Mouse (Mus musculus) limb, embryonic 13.5 days (tissue): ENCODE results near the gene B020011L13Rik. TPM values are rescaled to one million over a fixed set of nuclear protein-coding genes. Genes with fewer than 3 reads are reported as not detected.
"Not testable (repeated sequence)": the region's sequence is repeated elsewhere in the genome, so short reads cannot be mapped to it uniquely, and the experiment has no call there.

Experiments used
- ATAC-seq: fragments of 200-750 bp; cut with Nextera tagmentation; 2 replicates; pipeline ENCODE4 v1.8.0; 2017; ENCODE audit warnings: low read depth, moderate number of reproducible peaks, moderate TSS enrichment; ENCODE audit not compliant: low FRiP score
- H3K27ac ChIP-seq: fragments of 300-500 bp; sonication (generic); 2 replicates; pipeline ENCODE4 v1.5.1; 2015; ENCODE audit warnings: inconsistent platforms, mild to moderate bottlenecking, moderate library complexity
- H3K27me3 ChIP-seq: fragments of 300-500 bp; sonication (generic); 2 replicates; pipeline ENCODE4 v1.6.1; 2015; ENCODE audit warnings: mild to moderate bottlenecking, inconsistent platforms
- H3K36me3 ChIP-seq: fragments of 300-500 bp; sonication (generic); 2 replicates; pipeline ENCODE4 v1.6.1; 2015; ENCODE audit warnings: inconsistent platforms, mild to moderate bottlenecking, moderate library complexity
- H3K4me1 ChIP-seq: fragments of 300-500 bp; sonication (generic); 2 replicates; pipeline ENCODE4 v1.6.1; 2015; ENCODE audit warnings: inconsistent platforms
- H3K4me2 ChIP-seq: fragments of 300-500 bp; sonication (generic); replicated peaks from 2 replicates; pipeline ENCODE4 v1.6.1; 2015; ENCODE audit warnings: inconsistent platforms, mild to moderate bottlenecking, moderate library complexity
- H3K4me3 ChIP-seq: fragments of 300-500 bp; sonication (generic); 2 replicates; pipeline ENCODE4 v1.5.1; 2015; ENCODE audit warnings: moderate library complexity, mild to moderate bottlenecking, inconsistent platforms
- H3K9ac ChIP-seq: fragments of 300-500 bp; sonication (generic); 2 replicates; pipeline ENCODE4 v1.6.1; 2015; ENCODE audit warnings: mild to moderate bottlenecking, inconsistent platforms
- H3K9me3 ChIP-seq: fragments of 300-500 bp; sonication (generic); 2 replicates; pipeline ENCODE4 v1.6.1; 2016; ENCODE audit warnings: inconsistent platforms
- WGBS: fragments of 180-500 bp; shearing (Covaris S2); methylation state at CpG from one replicate; pipeline ENCODE4 v1.1.7; 2015; 5-methylcytosine and 5-hydroxymethylcytosine counted together
- polyA plus RNA-seq: library from polyadenylated mRNA; unstranded; fragments of >200 nt; fragmentation: Nextera tagmentation; extraction: Ambion mirVana; gene quantifications from 2 replicates; pipeline ENCODE4 v1.2.1, GENCODE M21; 2015

Gene B020011L13Rik
- not detected in 2 replicates for polyA plus RNA-seq

DNA sequence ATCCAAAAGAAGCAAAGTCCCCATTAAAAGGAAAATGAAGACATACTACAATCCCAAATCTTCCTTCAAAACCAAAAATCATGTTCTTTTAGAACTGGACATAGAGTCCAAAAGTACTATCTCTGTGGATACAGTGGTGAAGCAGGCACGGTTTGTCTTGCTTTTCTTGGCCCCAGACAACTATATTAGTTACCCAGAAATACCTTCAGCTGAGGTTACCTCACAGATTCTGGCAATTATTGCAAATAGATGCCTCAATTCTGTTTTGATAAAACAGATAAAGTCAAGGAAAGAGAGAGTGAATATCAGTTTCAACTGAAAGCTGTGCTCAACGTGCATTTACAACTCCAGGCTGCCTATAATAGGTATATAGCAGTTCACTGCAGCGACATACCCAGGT is at the start of gene B020011L13Rik:
TSS of gene B020011L13Rik (plus strand) at position 301 of the 400 bp plus-strand sequence.
- H3K36me3 ChIP-seq, H3K27ac ChIP-seq, H3K4me1 ChIP-seq, H3K27me3 ChIP-seq, H3K4me3 ChIP-seq, H3K4me2 ChIP-seq, ATAC-seq, H3K9ac ChIP-seq: not testable (repeated sequence)
- 62% methylated on average over 3 of the region's 3 CpGs for WGBS
- H3K9me3 ChIP-seq = 0 out of 2 replicates have a peak, but pooled peaks cover 11% of the 10 kb centered on the region

DNA sequence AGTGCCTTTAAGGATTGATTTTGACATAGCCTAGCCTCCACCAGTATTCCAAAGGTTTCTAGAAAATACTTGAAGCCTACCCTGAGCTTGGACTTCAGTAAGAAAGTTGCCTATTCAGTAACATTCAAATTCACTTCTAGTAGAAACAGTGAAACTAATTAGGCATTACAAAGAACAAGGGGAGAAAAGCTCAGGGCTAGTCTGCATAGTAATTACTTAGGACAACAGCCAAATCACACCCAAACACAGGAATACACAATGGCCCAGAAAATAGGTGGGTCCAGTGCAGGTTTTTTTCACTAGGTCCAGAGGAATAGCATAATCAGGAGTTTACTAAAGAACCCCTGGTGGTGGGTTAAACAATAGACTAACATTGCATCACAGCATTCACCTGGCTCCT is 35.3 kb downstream of the B020011L13Rik start:
- not testable (repeated sequence) for H3K9me3 ChIP-seq, H3K4me3 ChIP-seq, H3K4me1 ChIP-seq, H3K36me3 ChIP-seq, H3K4me2 ChIP-seq, H3K27ac ChIP-seq, H3K27me3 ChIP-seq, ATAC-seq, H3K9ac ChIP-seq

DNA sequence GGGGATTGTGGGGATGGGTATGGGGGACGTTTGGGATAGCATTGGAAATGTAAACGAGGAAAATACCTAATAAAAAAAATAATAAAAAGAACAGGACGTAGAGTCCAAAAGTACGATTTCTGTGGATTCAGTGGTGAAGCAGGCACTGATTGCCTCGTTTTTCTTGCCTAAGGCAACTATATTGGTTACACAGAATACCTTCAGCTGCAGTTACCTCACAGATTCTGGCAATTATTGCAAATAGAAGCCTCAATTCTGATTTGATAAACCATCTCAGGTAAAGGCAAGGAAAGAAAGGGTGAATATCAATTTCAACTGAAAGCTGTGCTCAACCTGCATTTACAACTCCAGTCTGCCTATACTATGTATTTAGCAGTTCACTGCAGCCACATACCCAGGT is 48.8 kb downstream of the B020011L13Rik start, which contains the start of gene Gm28360:
TSS of gene Gm28360 (plus strand) at position 301 of the 400 bp plus-strand sequence.
- not testable (repeated sequence) for H3K9ac ChIP-seq, H3K27me3 ChIP-seq, H3K4me3 ChIP-seq, H3K4me2 ChIP-seq, H3K4me1 ChIP-seq, H3K36me3 ChIP-seq, ATAC-seq, H3K27ac ChIP-seq, H3K9me3 ChIP-seq
- WGBS = 59% methylated on average over 5 of the region's 5 CpGs

DNA sequence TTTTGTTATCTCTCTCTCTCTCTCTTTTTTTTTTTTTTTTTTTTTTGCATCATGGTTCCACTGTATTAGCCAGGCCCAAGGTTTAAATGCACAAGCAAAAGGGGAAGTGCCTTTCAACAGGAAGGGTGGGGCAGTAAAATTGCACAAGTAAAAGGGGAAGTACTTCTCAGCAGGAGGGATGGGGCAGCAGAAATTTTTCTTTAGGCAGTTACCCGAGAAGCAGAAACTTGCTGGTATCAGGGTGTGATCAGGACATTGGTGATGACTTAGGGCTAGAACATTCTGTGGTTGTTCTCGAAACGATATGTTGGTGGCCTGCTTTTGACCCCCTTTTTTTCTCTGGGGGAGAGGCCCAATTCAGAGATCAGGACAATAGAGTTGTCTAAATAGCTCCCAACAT is 70.8 kb downstream of the B020011L13Rik start:
- 84% methylated on average over 3 of the region's 3 CpGs for whole genome bisulfite sequencing
- not testable (repeated sequence) for H3K4me3 ChIP-seq, H3K36me3 ChIP-seq, H3K4me2 ChIP-seq, H3K27ac ChIP-seq, H3K9ac ChIP-seq, ATAC-seq, H3K4me1 ChIP-seq, H3K27me3 ChIP-seq
- H3K9me3 ChIP-seq = peaks cover 14% of the 10 kb centered on the region

Other genes starting within 250 kb of the B020011L13Rik start
- gene Gm28363, start 84.0 kb upstream of the B020011L13Rik start, polyA plus RNA-seq = not detected in 2 replicates
- not detected in 2 replicates for gene Gm28360, start 48.9 kb downstream of the B020011L13Rik start, polyA plus RNA-seq
- gene Gm28168, start 146.9 kb downstream of the B020011L13Rik start, polyA plus RNA-seq = not detected in 2 replicates
- not detected in 2 replicates for gene Gm7145, start 184.8 kb downstream of the B020011L13Rik start, polyA plus RNA-seq